ENCODE assay signal across 9 mouse cellular contexts in genomic region chr19:46533066-46533465, GRCm38 (mm10). TPM values are rescaled to one million over a fixed set of nuclear protein-coding genes. Genes with fewer than 3 reads are reported as not detected.
DNase-seq lines count a peak whose midpoint lies in the region; ATAC-seq lines count a peak whose summit lies in the region.
"Had no signal": no experiment of that assay in that cellular context is flagged by ENCODE, and none has a peak within 500 bp of the region (broad histone marks: within the 10 kb centered on the region; RNA-seq: fewer than 3 reads in every experiment).

No protein-coding gene starts in this region.

- H3K27me3 ChIP-seq in kidney, embryonic 16.5 days (ENCODE audit: insufficient read depth, low read length), result no peaks in the 10 kb centered on the region
- H3K27me3 ChIP-seq in embryonic facial prominence, embryonic 13.5 days, result no peaks in the 10 kb centered on the region
- no peaks in the 10 kb centered on the region for H3K27me3 ChIP-seq in hindbrain, embryonic 14.5 days (ENCODE audit: control insufficient read depth, insufficient read depth, low read length)

- H3K4me1 ChIP-seq in kidney, embryonic 16.5 days (ENCODE audit: insufficient read depth, low read length), result peaks cover 72% of the 10 kb centered on the region
- peaks cover 59% of the 10 kb centered on the region for H3K4me1 ChIP-seq in embryonic facial prominence, embryonic 13.5 days
- peaks cover 57% of the 10 kb centered on the region for H3K4me1 ChIP-seq in hindbrain, embryonic 14.5 days (replicated peaks; ENCODE audit: control insufficient read depth, insufficient read depth, low read length)

- H3K4me2 ChIP-seq in kidney, embryonic 16.5 days (replicated peaks; ENCODE audit: low read depth, low read length), result no peak overlapping the region
- no peak overlapping the region for H3K4me2 ChIP-seq in embryonic facial prominence, embryonic 13.5 days
- no peak overlapping the region for H3K4me2 ChIP-seq in hindbrain, embryonic 14.5 days (replicated peaks)

- no peak overlapping the region for H3K4me3 ChIP-seq in kidney, embryonic 16.5 days (ENCODE audit: low read length)
- no peak overlapping the region for H3K4me3 ChIP-seq in embryonic facial prominence, embryonic 13.5 days
- no peak overlapping the region for H3K4me3 ChIP-seq in hindbrain, embryonic 14.5 days (replicated peaks; ENCODE audit: low read length)

- no peaks in the 10 kb centered on the region for H3K36me3 ChIP-seq in kidney, embryonic 16.5 days (ENCODE audit: insufficient read depth, low read length)
- peaks cover 11% of the 10 kb centered on the region for H3K36me3 ChIP-seq in embryonic facial prominence, embryonic 13.5 days
- H3K36me3 ChIP-seq in hindbrain, embryonic 14.5 days (replicated peaks; ENCODE audit: control insufficient read depth, insufficient read depth), result peaks cover 9% of the 10 kb centered on the region; the same call in 1 of the 2 replicates

- peak overlapping the region; percentile 94 for H3K27ac ChIP-seq in kidney, embryonic 16.5 days (ENCODE audit: low read length)
- peak overlapping the region; percentile 45; the same call in 1 of the 2 replicates for H3K27ac ChIP-seq in embryonic facial prominence, embryonic 13.5 days
- peak overlapping the region; percentile 92 for H3K27ac ChIP-seq in hindbrain, embryonic 14.5 days

- no peaks in the 10 kb centered on the region for H3K9me3 ChIP-seq in kidney, embryonic 16.5 days (ENCODE audit: low read length)
- H3K9me3 ChIP-seq in embryonic facial prominence, embryonic 13.5 days, result no peaks in the 10 kb centered on the region
- H3K9me3 ChIP-seq in hindbrain, embryonic 14.5 days (ENCODE audit: control insufficient read depth, low read length), result no peaks in the 10 kb centered on the region

- WGBS in kidney, embryonic 16.5 days, result 31% methylated on average over 4 of the region's 4 CpGs
- 57% methylated on average over 4 of the region's 4 CpGs for WGBS in embryonic facial prominence, embryonic 13.5 days
- 51% methylated on average over 4 of the region's 4 CpGs for WGBS in hindbrain, embryonic 14.5 days

- 0 out of 2 replicates have a peak overlapping the region, but pooled peaks have one; percentile 36 for H3K9ac ChIP-seq in kidney, embryonic 16.5 days (replicated peaks; ENCODE audit: low read length)
- H3K9ac ChIP-seq in embryonic facial prominence, embryonic 13.5 days, result no peak overlapping the region
- H3K9ac ChIP-seq in hindbrain, embryonic 14.5 days, result 0 out of 2 replicates have a peak overlapping the region, but pooled peaks have one; percentile 29

- DNase-seq in kidney, postnatal 36 days, result no peak
- no peak for DNase-seq in hindbrain, embryonic 14.5 days (ENCODE audit: low spot score)
- peak; percentile 50 for DNase-seq in neural tube, embryonic 10.5 days (ENCODE audit: extremely low spot score, low spot score)
- no peak for DNase-seq in spleen, adult 18-20 months
- no peak for DNase-seq in cerebellum, postnatal 36 days
- DNase-seq: layer of hippocampus, postnatal 36 days; thymus, adult 18-20 months had no signal

- ATAC-seq in kidney, embryonic 16.5 days (ENCODE audit: low FRiP score, low TSS enrichment), result peak; percentile 24; the same call in 1 of the 2 replicates
- ATAC-seq in embryonic facial prominence, embryonic 13.5 days (ENCODE audit: insufficient number of reproducible peaks, insufficient read depth, low FRiP score, low TSS enrichment, low read depth), result no peak
- ATAC-seq in hindbrain, embryonic 14.5 days (ENCODE audit: low FRiP score), result no peak

RNA-seq across cellular contexts. Expression of gene Trim8, which starts 31.6 kb away (rescaled TPM):
- polyA plus RNA-seq in kidney, embryonic 16.5 days (2015; fragmentation: Nextera tagmentation; extraction: Ambion mirVana), result 22.2 and 26.0 TPM in 2 replicates
- polyA plus RNA-seq in embryonic facial prominence, embryonic 13.5 days (2015; fragmentation: Nextera tagmentation; extraction: Ambion mirVana), result 16.7 and 17.6 TPM in 2 replicates
- 37.5 and 39.4 TPM in 2 replicates for polyA plus RNA-seq in hindbrain, embryonic 14.5 days (2014; fragmentation: Nextera tagmentation; extraction: Ambion mirVana)

RNA-seq across cellular contexts. Expression of gene Arl3, which starts 39.9 kb away (rescaled TPM):
- polyA plus RNA-seq in kidney, embryonic 16.5 days (2015; fragmentation: Nextera tagmentation; extraction: Ambion mirVana), result 142 and 148 TPM in 2 replicates
- polyA plus RNA-seq in embryonic facial prominence, embryonic 13.5 days (2015; fragmentation: Nextera tagmentation; extraction: Ambion mirVana), result 192 and 193 TPM in 2 replicates
- 130 and 141 TPM in 2 replicates for polyA plus RNA-seq in hindbrain, embryonic 14.5 days (2014; fragmentation: Nextera tagmentation; extraction: Ambion mirVana)

RNA-seq across cellular contexts. Expression of gene Sfxn2, which starts 40.1 kb away (rescaled TPM):
- 39.4 and 41.1 TPM in 2 replicates for polyA plus RNA-seq in kidney, embryonic 16.5 days (2015; fragmentation: Nextera tagmentation; extraction: Ambion mirVana)
- 24.9 and 25.2 TPM in 2 replicates for polyA plus RNA-seq in embryonic facial prominence, embryonic 13.5 days (2015; fragmentation: Nextera tagmentation; extraction: Ambion mirVana)
- 7.2 and 8.4 TPM in 2 replicates for polyA plus RNA-seq in hindbrain, embryonic 14.5 days (2014; fragmentation: Nextera tagmentation; extraction: Ambion mirVana)
